7 mouse cellular contexts compared by ENCODE assay signal in the genomic region with DNA sequence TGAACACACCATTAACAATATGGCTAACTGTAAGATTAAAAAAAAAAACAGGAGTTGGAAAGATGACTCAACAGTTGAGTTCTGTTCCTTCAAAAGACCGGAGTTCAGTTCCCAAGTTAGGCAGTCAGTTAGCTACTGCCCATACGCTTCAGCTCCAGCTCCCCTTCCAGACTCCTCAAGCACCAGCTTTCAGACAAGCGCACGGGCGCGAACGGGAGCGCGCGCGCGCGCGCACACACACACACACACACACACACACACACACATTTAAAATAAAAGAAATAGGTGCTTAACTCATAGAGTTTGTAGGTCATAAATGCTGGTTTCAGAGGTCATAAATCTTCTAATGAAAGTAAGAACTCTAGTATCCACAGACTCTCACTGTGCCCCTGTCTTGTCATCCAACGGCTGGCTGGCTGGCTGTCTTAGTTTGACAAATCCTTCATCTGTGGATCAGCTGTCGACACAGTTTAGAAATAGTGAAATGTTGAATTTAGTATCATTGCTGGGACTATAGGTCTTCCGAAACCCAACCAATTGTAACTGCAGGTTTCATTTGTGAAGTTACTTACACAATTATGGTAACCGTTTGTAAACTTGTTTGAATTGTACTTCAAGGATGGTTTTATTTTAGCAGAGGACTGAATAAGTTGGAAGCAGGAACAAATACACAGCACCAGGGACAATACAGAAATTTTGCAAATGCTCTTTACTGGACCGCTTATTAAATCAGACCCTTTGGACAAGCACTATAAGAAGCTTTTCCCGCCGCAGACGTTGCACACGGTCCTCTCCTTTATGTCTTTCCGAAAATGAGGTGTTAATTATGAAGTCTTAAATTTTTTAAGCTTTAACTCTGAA. TPM values are rescaled to one million over a fixed set of nuclear protein-coding genes. Genes with fewer than 3 reads are reported as not detected.
DNase-seq lines count a peak whose midpoint lies in the region; ATAC-seq and TF ChIP-seq lines count a peak whose summit lies in the region.

No protein-coding gene starts in this region.

- under 1% methylated on average over 24 of the region's 24 CpGs for WGBS in embryonic facial prominence, embryonic 11.5 days
- under 1% methylated on average over 24 of the region's 24 CpGs for WGBS in heart, embryonic 16.5 days

- peak overlapping the region; percentile 95 for H3K9ac ChIP-seq in ES-Bruce4 (ENCODE audit: low read depth, poor library complexity, severe bottlenecking)
- H3K9ac ChIP-seq in embryonic facial prominence, embryonic 11.5 days (replicated peaks; ENCODE audit: low read length), result peak overlapping the region; percentile 46
- H3K9ac ChIP-seq in heart, embryonic 16.5 days (ENCODE audit: low read length), result peak overlapping the region; percentile 77

- H3K27me3 ChIP-seq in ES-Bruce4 (ENCODE audit: control insufficient read depth, insufficient read depth, low read length, poor library complexity, severe bottlenecking), result no peaks in the 10 kb centered on the region
- no peaks in the 10 kb centered on the region for H3K27me3 ChIP-seq in embryonic facial prominence, embryonic 11.5 days (ENCODE audit: control insufficient read depth, insufficient read depth, low read length)
- no peaks in the 10 kb centered on the region for H3K27me3 ChIP-seq in heart, embryonic 16.5 days (ENCODE audit: control insufficient read depth, insufficient read depth, low read length)

- peak; percentile 94 for DNase-seq in ZHBTc4 (ENCODE audit: low read depth, low spot score)
- DNase-seq in embryonic facial prominence, embryonic 11.5 days (ENCODE audit: low spot score), result peak; percentile 88
- peak; percentile 66 for DNase-seq in left cerebral cortex, postnatal 4 days
- peak; percentile 90 for DNase-seq in mesoderm, embryonic 11.5 days (ENCODE audit: low read depth, low spot score)
- peak; percentile 70 to 82 for DNase-seq in spleen, postnatal 4 days (ENCODE audit: low spot score in 2 of 2)

- H3K4me3 ChIP-seq in ES-Bruce4 (ENCODE audit: low read depth, low read length), result peak overlapping the region; percentile 91
- H3K4me3 ChIP-seq in embryonic facial prominence, embryonic 11.5 days (ENCODE audit: low read depth, low read length), result peak overlapping the region; percentile 45
- H3K4me3 ChIP-seq in heart, embryonic 16.5 days (ENCODE audit: low read length), result peak overlapping the region; percentile 74

- ATAC-seq in embryonic facial prominence, embryonic 11.5 days (replicated peaks; ENCODE audit: insufficient number of reproducible peaks, low FRiP score, low TSS enrichment, low read depth), result no peak
- no peak for ATAC-seq in heart, embryonic 16.5 days (replicated peaks; ENCODE audit: extremely low read depth, insufficient read depth, low FRiP score)

- TF ChIP-seq POLR2A in ES-Bruce4 (IDR thresholded peaks at IDR 0.05; ENCODE audit: insufficient read depth, low read length), result no peak

- no peak for TF ChIP-seq CTCF in ES-Bruce4 (IDR thresholded peaks at IDR 0.05; ENCODE audit: low read depth, low read length)

- peak overlapping the region; percentile 60 for H3K4me2 ChIP-seq in embryonic facial prominence, embryonic 11.5 days (ENCODE audit: low read depth, low read length)
- peak overlapping the region; percentile 82 for H3K4me2 ChIP-seq in heart, embryonic 16.5 days (ENCODE audit: low read depth, low read length)

- H3K27ac ChIP-seq in ES-Bruce4 (ENCODE audit: insufficient read depth, low read length), result no peak overlapping the region
- H3K27ac ChIP-seq in embryonic facial prominence, embryonic 11.5 days (replicated peaks; ENCODE audit: low read depth, low read length), result no peak overlapping the region
- peak overlapping the region; percentile 65 for H3K27ac ChIP-seq in heart, embryonic 16.5 days (ENCODE audit: low read length)

- TF ChIP-seq EP300 in ES-Bruce4 (IDR thresholded peaks at IDR 0.05; ENCODE audit: insufficient read depth, low read depth, low read length), result no peak

- no peaks in the 10 kb centered on the region for H3K36me3 ChIP-seq in ES-Bruce4 (ENCODE audit: control insufficient read depth, insufficient read depth, low read length, poor library complexity, severe bottlenecking)
- no peaks in the 10 kb centered on the region for H3K36me3 ChIP-seq in embryonic facial prominence, embryonic 11.5 days (replicated peaks; ENCODE audit: control insufficient read depth, insufficient read depth, low read depth, low read length)
- H3K36me3 ChIP-seq in heart, embryonic 16.5 days (ENCODE audit: control insufficient read depth, insufficient read depth), result no peaks in the 10 kb centered on the region

- no peaks in the 10 kb centered on the region for H3K9me3 ChIP-seq in ES-Bruce4 (replicated peaks; ENCODE audit: control insufficient read depth, insufficient read depth, low read length, poor library complexity, severe bottlenecking)
- H3K9me3 ChIP-seq in embryonic facial prominence, embryonic 11.5 days (replicated peaks; ENCODE audit: control insufficient read depth, low read length), result no peaks in the 10 kb centered on the region
- no peaks in the 10 kb centered on the region for H3K9me3 ChIP-seq in heart, embryonic 16.5 days (replicated peaks; ENCODE audit: control insufficient read depth, low read length)

- intact Hi-C loops in left cerebral cortex, postnatal 4 days (cut with DNase I), result no loop called here

- peaks cover 2% of the 10 kb centered on the region for H3K4me1 ChIP-seq in ES-Bruce4 (ENCODE audit: control insufficient read depth, insufficient read depth, low read length)
- H3K4me1 ChIP-seq in embryonic facial prominence, embryonic 11.5 days (ENCODE audit: control insufficient read depth, insufficient read depth, low read length), result no peaks in the 10 kb centered on the region
- H3K4me1 ChIP-seq in heart, embryonic 16.5 days (ENCODE audit: control insufficient read depth, insufficient read depth, low read length), result peaks cover 4% of the 10 kb centered on the region

RNA-seq across cellular contexts. Expression of gene Btn1a1, which starts 16.2 kb away (rescaled TPM):
- 0.40 and 0.46 TPM in 2 replicates for polyA plus RNA-seq in ES-Bruce4 (2011; ENCODE audit: insufficient read depth, insufficient read length, low read depth, missing spikeins)
- 0.24 and 0.35 TPM in 2 replicates for polyA plus RNA-seq in embryonic facial prominence, embryonic 11.5 days (2014; fragmentation: Nextera tagmentation; extraction: Ambion mirVana)
- polyA plus RNA-seq in heart, embryonic 16.5 days (2015; fragmentation: Nextera tagmentation; extraction: Ambion mirVana), result 0.83 and 1.0 TPM in 2 replicates
- total RNA-seq in left cerebral cortex, postnatal 4 days (2021), result not detected

RNA-seq across cellular contexts. Expression of gene Abt1, which starts 25.8 kb away (rescaled TPM):
- polyA plus RNA-seq in ES-Bruce4 (2011; ENCODE audit: insufficient read depth, insufficient read length, low read depth, missing spikeins), result 10.0 and 10.3 TPM in 2 replicates
- polyA plus RNA-seq in embryonic facial prominence, embryonic 11.5 days (2014; fragmentation: Nextera tagmentation; extraction: Ambion mirVana), result 15.0 and 16.2 TPM in 2 replicates
- 9.2 and 9.4 TPM in 2 replicates for polyA plus RNA-seq in heart, embryonic 16.5 days (2015; fragmentation: Nextera tagmentation; extraction: Ambion mirVana)
- total RNA-seq in left cerebral cortex, postnatal 4 days (2021), result 1 to 10 TPM; 5.6 to 6.1 TPM

RNA-seq across cellular contexts. Expression of gene Btn2a2, which starts 39.2 kb away (rescaled TPM):
- polyA plus RNA-seq in ES-Bruce4 (2011; ENCODE audit: insufficient read depth, insufficient read length, low read depth, missing spikeins), result 0.91 and 1.9 TPM in 2 replicates
- 1.1 and 1.4 TPM in 2 replicates for polyA plus RNA-seq in embryonic facial prominence, embryonic 11.5 days (2014; fragmentation: Nextera tagmentation; extraction: Ambion mirVana)
- 0.29 and 0.34 TPM in 2 replicates for polyA plus RNA-seq in heart, embryonic 16.5 days (2015; fragmentation: Nextera tagmentation; extraction: Ambion mirVana)
- not detected for total RNA-seq in left cerebral cortex, postnatal 4 days (2021)
